Mouse (Mus musculus) G1E (cell line): ENCODE results near the gene Sox5. TPM values are rescaled to one million over a fixed set of nuclear protein-coding genes. Genes with fewer than 3 reads are reported as not detected.

Source experiments
- ATAC-seq: 2 replicates; pipeline ENCODE4 v1.8.0; 2016; ENCODE audit warnings: mild to moderate bottlenecking; ENCODE audit not compliant: insufficient number of reproducible peaks, poor library complexity, low FRiP score, severe bottlenecking; ENCODE audit errors: extremely low read depth
- DNase-seq: peaks from one replicate; pipeline ENCODE4 v3.0.0; 2012; ENCODE audit warnings: low spot score
- H3K27me3 ChIP-seq: 2 replicates; pipeline ENCODE4 v1.6.1; 2012; ENCODE audit warnings: mild to moderate bottlenecking, low read length, inconsistent platforms; ENCODE audit not compliant: insufficient read depth
- H3K36me3 ChIP-seq: replicated peaks from 2 replicates; pipeline ENCODE3; 2012; ENCODE audit warnings: mild to moderate bottlenecking, inconsistent platforms
- H3K4me1 ChIP-seq: 2 replicates; pipeline ENCODE4 v1.6.1; 2012; ENCODE audit warnings: low read depth, low read length, inconsistent platforms, mixed read lengths; ENCODE audit not compliant: insufficient read depth
- H3K4me3 ChIP-seq: 2 replicates; pipeline ENCODE4 v1.5.1; 2012; ENCODE audit warnings: low read depth, mild to moderate bottlenecking, inconsistent platforms, low read length, moderate library complexity, mixed read lengths
- H3K9me3 ChIP-seq: replicated peaks from 2 replicates; pipeline ENCODE4 v1.6.1; 2012; ENCODE audit warnings: inconsistent platforms
- CTCF ChIP-seq: IDR thresholded peaks from 2 replicates; pipeline ENCODE4 v1.5.1; 2012; ENCODE audit warnings: low read depth, low read length, inconsistent platforms, mixed read lengths
- GATA1 ChIP-seq: IDR thresholded peaks from 2 replicates; pipeline ENCODE4 v1.6.1; 2012; ENCODE audit warnings: borderline replicate concordance, low read length, inconsistent platforms, mixed read lengths
- GATA2 ChIP-seq: IDR thresholded peaks from 2 replicates; pipeline ENCODE4 v1.6.1; 2012; ENCODE audit warnings: low read depth, low read length, inconsistent platforms, borderline replicate concordance
- POLR2AphosphoS5 ChIP-seq: IDR thresholded peaks from 2 replicates; pipeline ENCODE4 v1.6.1; 2012; ENCODE audit warnings: low read depth, low read length, inconsistent platforms; ENCODE audit not compliant: insufficient replicate concordance
- TAL1 ChIP-seq: conservative IDR thresholded peaks from 2 replicates; pipeline ENCODE4 v1.6.1; 2012; ENCODE audit warnings: low read depth, low read length, inconsistent platforms, mixed read lengths
- polyA plus RNA-seq: library from polyadenylated mRNA; stranded (reverse); fragments of >175 nt; gene quantifications from 2 replicates; pipeline ENCODE4 v1.2.3, GENCODE M21; 2012
- total RNA-seq, 2 experiments: library from RNA; stranded (forward) in 1 of 2; stranded (reverse) in 1 of 2; fragments of 200-1000 nt in 1 of 2; fragments of >200 nt in 1 of 2; fragmentation: Nextera tagmentation in 1 of 2; gene quantifications; 2 replicates each; pipeline ENCODE4 v1.2.3; 2014 to 2017

Sox5 gene
- total and polyA plus RNA-seq, 3 experiments: 0.27 to 16.2 TPM; not detected in 1

DNA sequence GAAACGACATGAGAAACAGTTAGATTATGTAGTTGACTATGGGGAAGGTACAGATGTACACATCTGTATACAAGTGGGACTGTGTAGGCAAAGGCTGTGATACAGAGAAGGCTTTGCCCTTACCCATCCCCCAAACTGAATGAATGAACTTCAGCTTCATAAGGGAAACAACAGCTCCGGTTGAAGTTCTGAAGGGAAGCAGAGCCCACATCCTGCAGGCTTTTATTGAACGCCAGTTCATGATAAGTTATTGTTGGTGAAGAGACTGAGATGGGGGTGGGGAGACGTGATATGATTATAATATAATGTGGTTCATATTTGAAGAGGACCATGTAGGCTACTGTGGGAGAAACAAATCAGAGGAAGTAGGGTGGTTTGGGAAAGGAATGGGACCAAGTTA, 424.7 kb downstream of the Sox5 start:
- ATAC-seq (no peak), DNase-seq (no peak)
- H3K9me3 ChIP-seq: peaks cover 33% of the 10 kb centered on the region
- TF ChIP-seq CTCF (no peak), TAL1 (no peak), GATA2 (no peak), POLR2AphosphoS5 (no peak), GATA1 (no peak)
- no peak overlapping the region for H3K4me3 ChIP-seq
- H3K27me3 ChIP-seq: no peaks in the 10 kb centered on the region
- H3K36me3 ChIP-seq: no peaks in the 10 kb centered on the region
- H3K4me1 ChIP-seq: no peaks in the 10 kb centered on the region

GRCm38 (mm10) chr6:144351049-144351448, 430.7 kb downstream of the Sox5 start:
- H3K4me3 ChIP-seq: peak overlapping the region; percentile 4; the same call in 1 of the 2 replicates
- no peaks in the 10 kb centered on the region for H3K36me3 ChIP-seq
- ATAC-seq (no peak), DNase-seq (no peak)
- peaks cover 53% of the 10 kb centered on the region for H3K9me3 ChIP-seq
- no peaks in the 10 kb centered on the region for H3K27me3 ChIP-seq
- TF ChIP-seq GATA1 (no peak), GATA2 (no peak), TAL1 (no peak), CTCF (no peak), POLR2AphosphoS5 (no peak)
- H3K4me1 ChIP-seq: no peaks in the 10 kb centered on the region

- ATAC-seq: no peak
Measured at GRCm38 (mm10) chr6:144343338-144343737, 438.4 kb downstream of the Sox5 start.

DNA sequence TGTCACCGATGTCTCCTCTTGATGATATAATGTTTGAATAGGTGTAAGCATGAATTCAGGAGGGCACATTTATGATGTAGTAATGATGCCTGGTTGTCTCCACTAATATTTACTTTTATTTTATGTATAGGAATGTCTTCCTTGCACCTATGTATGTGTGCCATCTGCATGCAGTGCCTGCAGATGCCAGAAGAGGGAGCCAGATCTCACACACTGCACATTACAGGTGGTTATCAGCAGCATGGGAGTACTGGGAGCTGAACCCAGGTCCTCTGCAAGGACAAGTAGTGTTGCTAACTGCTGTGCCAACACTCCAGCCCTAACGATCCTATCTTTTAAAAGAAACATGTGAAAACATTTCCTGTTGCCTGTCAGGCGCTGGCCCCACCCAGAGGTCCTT, 442.2 kb downstream of the Sox5 start:
- DNase-seq: no peak

More at GRCm38 (mm10) chr6:144343338-144343737, 438.4 kb downstream of the Sox5 start:
- Histone ChIP-seq H3K36me3 (no peaks in the 10 kb centered on the region), H3K4me3 (no peak overlapping the region), H3K4me1 (no peaks in the 10 kb centered on the region), H3K27me3 (no peaks in the 10 kb centered on the region), H3K9me3 (peaks cover 38% of the 10 kb centered on the region)
- no peak for DNase-seq
- no peak for TF ChIP-seq GATA2
- no peak for TF ChIP-seq GATA1
- no peak for TF ChIP-seq POLR2AphosphoS5
- TF ChIP-seq TAL1: no peak
- no peak for TF ChIP-seq CTCF

GRCm38 (mm10) chr6:144339006-144339405, 442.8 kb downstream of the Sox5 start:
- no peaks in the 10 kb centered on the region for H3K4me1 ChIP-seq
- no peaks in the 10 kb centered on the region for H3K27me3 ChIP-seq
- no peak overlapping the region for H3K4me3 ChIP-seq
- ATAC-seq (no peak), DNase-seq (no peak)
- no peaks in the 10 kb centered on the region for H3K36me3 ChIP-seq
- TF ChIP-seq TAL1 (no peak), GATA2 (no peak), GATA1 (no peak), CTCF (no peak), POLR2AphosphoS5 (no peak)
- H3K9me3 ChIP-seq: peaks cover 42% of the 10 kb centered on the region

More for the DNA sequence above, 442.2 kb downstream of the Sox5 start:
- H3K4me1 ChIP-seq: no peaks in the 10 kb centered on the region
- ATAC-seq: no peak
- no peaks in the 10 kb centered on the region for H3K36me3 ChIP-seq
- peaks cover 40% of the 10 kb centered on the region for H3K9me3 ChIP-seq
- no peak overlapping the region for H3K4me3 ChIP-seq
- H3K27me3 ChIP-seq: no peaks in the 10 kb centered on the region
- no peak for TF ChIP-seq CTCF
- TF ChIP-seq TAL1: no peak
- TF ChIP-seq POLR2AphosphoS5: no peak
- no peak for TF ChIP-seq GATA2
- no peak for TF ChIP-seq GATA1

- H3K4me3 ChIP-seq: no peak overlapping the region
- no peaks in the 10 kb centered on the region for H3K27me3 ChIP-seq
- H3K36me3 ChIP-seq: no peaks in the 10 kb centered on the region
- TF ChIP-seq GATA1 (no peak), POLR2AphosphoS5 (no peak), TAL1 (no peak)
- no peak for DNase-seq
- H3K4me1 ChIP-seq: no peaks in the 10 kb centered on the region
- ATAC-seq: no peak
- peaks cover 42% of the 10 kb centered on the region for H3K9me3 ChIP-seq
Measured at GRCm38 (mm10) chr6:144338221-144338620, 443.6 kb downstream of the Sox5 start.
